Mouse (Mus musculus) CH12.LX (cell line): ENCODE measurements around the gene Asb3. TPM values are rescaled to one million over a fixed set of nuclear protein-coding genes. Genes with fewer than 3 reads are reported as not detected.

Experiments
- DNase-seq: peaks from one replicate; pipeline ENCODE4 v3.0.0-alpha.2; 2013; ENCODE audit errors: extremely low read depth
- H3K27ac ChIP-seq: 2 replicates; pipeline ENCODE4 v1.5.1; 2012; ENCODE audit warnings: low read depth, mild to moderate bottlenecking, control low read depth, moderate library complexity; ENCODE audit not compliant: insufficient read depth
- H3K27me3 ChIP-seq: replicated peaks from 2 replicates; pipeline ENCODE3; 2012; ENCODE audit warnings: inconsistent platforms
- H3K36me3 ChIP-seq, 2 experiments: replicated peaks in 1 of 2; 2 replicates each; pipeline versions ENCODE3 to v1.6.1; 2012; ENCODE audit warnings: inconsistent platforms in 1 of 2, low read length in 1 of 2, mild to moderate bottlenecking in 1 of 2, mixed read lengths in 1 of 2, moderate library complexity in 1 of 2; ENCODE audit not compliant: control insufficient read depth in 1 of 2, insufficient read depth in 1 of 2
- H3K4me1 ChIP-seq, 2 experiments: 2 replicates each; pipeline ENCODE4 v1.6.1; 2012; ENCODE audit warnings: inconsistent platforms in 1 of 2, moderate library complexity in 1 of 2; ENCODE audit not compliant: insufficient read depth in 2 of 2, control insufficient read depth in 1 of 2
- H3K4me2 ChIP-seq: 2 replicates; pipeline ENCODE4 v1.6.1; 2012; ENCODE audit warnings: low read depth, mild to moderate bottlenecking, control low read depth; ENCODE audit not compliant: poor library complexity, insufficient read depth, severe bottlenecking
- H3K4me3 ChIP-seq, 3 experiments: fragments of 150-350 bp in 1 of 3; sonication (generic) in 1 of 3; replicated peaks in 1 of 3; 2 replicates each; pipeline versions ENCODE3 to v1.5.1; 2011 to 2012; ENCODE audit warnings: low read depth in 2 of 3, low read length in 2 of 3, mild to moderate bottlenecking in 2 of 3, moderate library complexity in 2 of 3, control low read depth in 1 of 3, improper control_type of control experiment in 1 of 3, inconsistent platforms in 1 of 3, mixed read lengths in 1 of 3; ENCODE audit not compliant: poor library complexity in 1 of 3
- H3K79me2 ChIP-seq: replicated peaks from 2 replicates; pipeline ENCODE4 v1.6.1; 2012; ENCODE audit warnings: mild to moderate bottlenecking, moderate library complexity; ENCODE audit not compliant: control insufficient read depth, poor library complexity, insufficient read depth, severe bottlenecking; ENCODE audit errors: extremely low read depth
- H3K9ac ChIP-seq: 2 replicates; pipeline ENCODE4 v1.6.1; 2012; ENCODE audit warnings: low read depth, mild to moderate bottlenecking, control low read depth, moderate library complexity; ENCODE audit not compliant: insufficient read depth
- H3K9me3 ChIP-seq: replicated peaks from 2 replicates; pipeline ENCODE3; 2012; ENCODE audit warnings: low read length, inconsistent platforms, mixed read lengths
- BHLHE40 ChIP-seq: IDR thresholded peaks from 2 replicates; pipeline ENCODE4 v1.6.1; 2011; ENCODE audit warnings: mild to moderate bottlenecking, low read depth, low read length, improper control_type of control experiment
- CHD2 ChIP-seq: IDR thresholded peaks from 2 replicates; pipeline ENCODE4 v1.6.1; 2011; ENCODE audit warnings: low read length, improper control_type of control experiment
- CTCF ChIP-seq, 2 experiments: IDR thresholded peaks in 1 of 2; conservative IDR thresholded peaks in 1 of 2; 2 replicates each; pipeline ENCODE4 v1.5.1; 2011 to 2012; ENCODE audit warnings: low read depth in 2 of 2, low read length in 2 of 2, improper control_type of control experiment in 1 of 2, inconsistent platforms in 1 of 2, mild to moderate bottlenecking in 1 of 2, moderate library complexity in 1 of 2
- EP300 ChIP-seq: IDR thresholded peaks from 2 replicates; pipeline ENCODE4 v1.6.1; 2011; ENCODE audit warnings: low read length, improper control_type of control experiment
- ETS1 ChIP-seq: conservative IDR thresholded peaks from 2 replicates; pipeline ENCODE4 v1.6.1; 2012; ENCODE audit warnings: low read depth, mild to moderate bottlenecking, inconsistent platforms, low read length, improper control_type of control experiment, moderate library complexity
- GABPA ChIP-seq: IDR thresholded peaks from 2 replicates; pipeline ENCODE4 v1.6.1; 2012; ENCODE audit warnings: low read depth, low read length, improper control_type of control experiment, inconsistent platforms; ENCODE audit not compliant: insufficient replicate concordance
- HCFC1 ChIP-seq: IDR thresholded peaks from 2 replicates; pipeline ENCODE4 v1.6.1; 2012; ENCODE audit warnings: low read depth, mild to moderate bottlenecking, inconsistent platforms, low read length, improper control_type of control experiment
- JUN ChIP-seq: IDR thresholded peaks from 2 replicates; pipeline ENCODE4 v1.6.1; 2011; ENCODE audit warnings: low read depth, mild to moderate bottlenecking, low read length, improper control_type of control experiment, moderate library complexity; ENCODE audit not compliant: insufficient read depth
- JUND ChIP-seq: conservative IDR thresholded peaks from 2 replicates; pipeline ENCODE4 v1.6.1; 2011; ENCODE audit warnings: low read depth, low read length, improper control_type of control experiment
- MAFK ChIP-seq: IDR thresholded peaks from 2 replicates; pipeline ENCODE4 v1.6.1; 2011; ENCODE audit warnings: low read length, improper control_type of control experiment; ENCODE audit not compliant: insufficient replicate concordance
- MAZ ChIP-seq: IDR thresholded peaks from 2 replicates; pipeline ENCODE4 v1.6.1; 2012; ENCODE audit warnings: low read depth, mild to moderate bottlenecking, inconsistent platforms, low read length, improper control_type of control experiment, moderate library complexity
- MXI1 ChIP-seq: IDR thresholded peaks from 2 replicates; pipeline ENCODE4 v1.6.1; 2011; ENCODE audit warnings: mild to moderate bottlenecking, low read depth, low read length, improper control_type of control experiment
- MYC ChIP-seq: IDR thresholded peaks from 2 replicates; pipeline ENCODE4 v1.6.1; 2011; ENCODE audit warnings: low read depth, mild to moderate bottlenecking, improper control_type of control experiment, low read length
- POLR2AphosphoS2 ChIP-seq: IDR thresholded peaks from 2 replicates; pipeline ENCODE4 v1.6.1; 2011; ENCODE audit warnings: low read depth, low read length, improper control_type of control experiment
- RAD21 ChIP-seq: IDR thresholded peaks from 2 replicates; pipeline ENCODE4 v1.6.1; 2011; ENCODE audit warnings: low read depth, mild to moderate bottlenecking, low read length, improper control_type of control experiment, moderate library complexity
- SMC3 ChIP-seq: IDR thresholded peaks from 2 replicates; pipeline ENCODE4 v1.6.1; 2011; ENCODE audit warnings: low read depth, low read length, improper control_type of control experiment
- TBP ChIP-seq: conservative IDR thresholded peaks from 2 replicates; pipeline ENCODE4 v1.6.1; 2011; ENCODE audit warnings: low read depth, low read length, improper control_type of control experiment
- TCF12 ChIP-seq: IDR thresholded peaks from 2 replicates; pipeline ENCODE4 v1.6.1; 2014; ENCODE audit warnings: low read depth, mild to moderate bottlenecking, inconsistent platforms, low read length, improper control_type of control experiment
- UBTF ChIP-seq: IDR thresholded peaks from 2 replicates; pipeline ENCODE4 v1.6.1; 2012; ENCODE audit warnings: low read depth, mild to moderate bottlenecking, inconsistent platforms, low read length, improper control_type of control experiment, moderate library complexity
- USF1 ChIP-seq: IDR thresholded peaks from 2 replicates; pipeline ENCODE4 v1.6.1; 2014; ENCODE audit warnings: low read depth, mild to moderate bottlenecking, inconsistent platforms, low read length, improper control_type of control experiment
- USF2 ChIP-seq: conservative IDR thresholded peaks from 2 replicates; pipeline ENCODE4 v1.6.1; 2011; ENCODE audit warnings: low read depth, low read length, improper control_type of control experiment
- ZC3H11A ChIP-seq: IDR thresholded peaks from 2 replicates; pipeline ENCODE4 v1.6.1; 2012; ENCODE audit warnings: low read depth, mild to moderate bottlenecking, inconsistent platforms, low read length, improper control_type of control experiment
- ZKSCAN1 ChIP-seq: IDR thresholded peaks from 2 replicates; pipeline ENCODE4 v1.6.1; 2012; ENCODE audit warnings: low read depth, inconsistent platforms, low read length, improper control_type of control experiment, borderline replicate concordance
- ZNF384 ChIP-seq: IDR thresholded peaks from 2 replicates; pipeline ENCODE4 v1.6.1; 2012; ENCODE audit warnings: low read depth, low read length, improper control_type of control experiment, inconsistent platforms
- dilution Hi-C: fragments of 300-500 bp; cut with MboI; formaldehyde crosslinking; loops from 2 replicates; pipeline ENCODE4 v1.14.3; 2020; ENCODE audit warnings: low sequenced_read_pairs; ENCODE audit not compliant: extremely low pct_unique_long_range_greater_than_20kb, extremely low pct_ligation_motif_present
- in situ Hi-C: fragments of 300-500 bp; cut with MboI; formaldehyde crosslinking; loops from 3 replicates; pipeline ENCODE4 v1.14.3; 2019; ENCODE audit warnings: low sequenced_read_pairs, low pct_ligation_motif_present, low pct_unique_long_range_greater_than_20kb, mixed read lengths
- polyA plus RNA-seq: library from polyadenylated mRNA; unstranded; fragments of >175 nt; gene quantifications from 2 replicates; pipeline ENCODE4 v1.2.1, GENCODE M21; 2012; ENCODE audit warnings: low read depth; ENCODE audit not compliant: insufficient read length
- total RNA-seq, 2 experiments: library from RNA; depleted of rRNA; stranded (reverse); fragments of 300-350 nt in 1 of 2; fragments of >200 nt in 1 of 2; gene quantifications; 2 replicates each; pipeline ENCODE4 v1.2.3; 2012 to 2014

Asb3 gene
- total and polyA plus RNA-seq, 3 experiments = 12.9 to 35.5 (median 14.1) TPM

DNA sequence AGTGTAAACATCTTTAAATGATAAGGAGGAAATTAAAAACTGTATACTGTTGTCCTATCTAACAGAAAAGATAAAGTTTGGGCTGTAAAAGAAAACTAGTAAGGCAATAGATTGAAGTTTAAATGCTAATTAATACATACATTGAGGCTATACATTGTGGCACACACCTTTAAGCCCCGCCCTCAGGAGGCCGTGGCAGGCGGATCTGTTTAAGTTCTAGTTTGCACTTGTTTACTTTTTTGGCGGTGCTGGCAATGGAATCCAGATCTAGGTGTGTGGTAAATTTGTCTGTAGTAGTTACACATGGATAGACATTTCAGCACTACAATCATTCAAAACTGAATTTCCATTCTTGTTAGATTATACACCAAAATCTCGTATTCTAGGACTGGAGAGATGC lies 67.6 kb downstream of the Asb3 start:
- Histone ChIP-seq H3K4me1 (peaks cover 0 to 19% of the 10 kb centered on the region in 2 experiments; a peak in 2 of 4 replicates), H3K9me3 (no peaks in the 10 kb centered on the region), H3K27me3 (no peaks in the 10 kb centered on the region), H3K36me3 (peaks cover 15 to 48% of the 10 kb centered on the region in 2 experiments), H3K4me3 (peak overlapping the region; percentile 68 to 93 (median 89)), H3K27ac (no peak overlapping the region), H3K4me2 (peak overlapping the region; percentile 97), H3K79me2 (peaks cover 16% of the 10 kb centered on the region), H3K9ac (peak overlapping the region; percentile 88)
- no peak for DNase-seq
- TF ChIP-seq USF2 (no peak), SMC3 (no peak), ZKSCAN1 (no peak), ETS1 (no peak), ZNF384 (no peak), CHD2 (no peak), JUND (no peak), MXI1 (no peak)
- in situ Hi-C loops (no loop called here), dilution Hi-C loops (no loop called here)

DNA sequence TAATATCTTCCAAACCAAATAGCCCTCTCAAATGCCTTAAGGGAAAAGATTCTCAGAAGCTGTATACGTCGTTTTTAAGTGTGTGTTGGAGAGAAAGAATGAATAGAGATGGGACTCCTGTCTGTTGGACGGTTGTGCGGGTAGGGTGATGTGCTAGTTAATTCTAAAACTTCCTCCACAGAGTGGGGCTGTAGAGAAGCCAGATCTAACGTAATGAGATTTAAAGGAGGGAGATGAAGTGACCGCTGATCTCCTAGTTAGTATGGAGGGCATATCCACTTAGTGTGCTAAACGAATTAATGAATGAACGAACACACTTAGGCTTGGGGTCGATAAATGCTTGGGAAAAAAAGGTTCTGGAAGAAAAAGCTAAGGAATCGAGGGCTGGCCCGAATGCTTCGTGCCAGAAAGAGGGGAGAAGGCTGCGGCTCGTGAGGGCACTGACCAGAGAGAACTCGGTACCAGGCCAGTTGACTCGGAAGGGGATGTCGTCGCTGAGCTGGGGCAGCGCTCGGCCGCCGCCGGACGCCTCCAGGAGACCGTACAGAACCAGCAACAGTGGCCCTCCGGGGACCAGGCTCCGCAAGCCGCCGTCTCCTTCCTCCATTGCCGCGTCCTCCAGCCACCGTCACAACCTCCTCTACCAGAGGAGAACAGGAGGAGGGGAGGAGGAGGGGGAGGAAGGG lies 68.4 kb downstream of the Asb3 start:
- H3K79me2 ChIP-seq = peaks cover 16% of the 10 kb centered on the region
- H3K4me2 ChIP-seq = peak overlapping the region; percentile 97
- TF ChIP-seq POLR2AphosphoS2 = 0 out of 2 replicates have a peak, but pooled peaks have one; percentile 8
- 0 out of 2 replicates have a peak, but pooled peaks have one; percentile 19 for TF ChIP-seq UBTF
- no peak for TF ChIP-seq USF1
- no peak for TF ChIP-seq MXI1
- peak; percentile 25; the same call in 1 of the 2 replicates for TF ChIP-seq MYC
- TF ChIP-seq JUND = no peak
- no peak for TF ChIP-seq ZC3H11A
- no peak for TF ChIP-seq TCF12
- TF ChIP-seq SMC3 = no peak
- TF ChIP-seq EP300 = no peak
- no peak for TF ChIP-seq CHD2
- peak in 1 of 2 experiments; percentile 22; a peak in 2 of 4 replicates for TF ChIP-seq CTCF (conservative IDR thresholded peaks at IDR 0.05 in 1 of 2, IDR thresholded peaks at IDR 0.05 in 1 of 2; ENCODE audit: low read depth in 2 of 2, low read length in 2 of 2)
- no peak for TF ChIP-seq MAZ
- TF ChIP-seq JUN = no peak
- no peak for TF ChIP-seq GABPA
- no peak for TF ChIP-seq MAFK
- 0 out of 2 replicates have a peak, but pooled peaks have one; percentile 18 for TF ChIP-seq TBP
- no peak for TF ChIP-seq HCFC1
- peak; percentile 11; the same call in 1 of the 2 replicates for TF ChIP-seq RAD21
- no peak for TF ChIP-seq USF2
- no peak for TF ChIP-seq BHLHE40
- H3K9me3 ChIP-seq = no peaks in the 10 kb centered on the region
- in situ Hi-C loops (no loop called here), dilution Hi-C loops (no loop called here)
- peak overlapping the region; percentile 44 for H3K27ac ChIP-seq
- peak overlapping the region; percentile 68 to 93 (median 89) for H3K4me3 ChIP-seq
- H3K27me3 ChIP-seq = no peaks in the 10 kb centered on the region
- peak overlapping the region; percentile 88 for H3K9ac ChIP-seq
- H3K4me1 ChIP-seq = peaks cover 0 to 19% of the 10 kb centered on the region in 2 experiments; a peak in 2 of 4 replicates
- H3K36me3 ChIP-seq = peaks cover 10 to 42% of the 10 kb centered on the region in 2 experiments
- peak; percentile 47 for DNase-seq
